Mouse (Mus musculus) gastrocnemius, postnatal 36 days (tissue): ENCODE data around the gene Rmnd5b. TPM values are rescaled to one million over a fixed set of nuclear protein-coding genes. Genes with fewer than 3 reads are reported as not detected.
A peak's percentile ranks its signal among the peaks of the same experiment; 100 is the strongest.
"Not testable (repeated sequence)": the region's sequence is repeated elsewhere in the genome, so short reads cannot be mapped to it uniquely, and the experiment has no call there.

ENCODE experiments used
- DNase-seq, 2 experiments: peaks; one replicate each; pipeline ENCODE4 v3.0.0; 2022
- intact Hi-C: fragments of 180-260 bp; cut with DNase I; formaldehyde crosslinking; loops from one replicate; pipeline ENCODE4 v1.15.1; 2025
- total RNA-seq, 2 experiments: library from RNA; stranded (reverse); gene quantifications; 2 replicates each; pipeline ENCODE4 v1.2.3; 2021

Gene Rmnd5b
- total RNA-seq, 2 experiments from 2014 or later = 8.5 to 12.1 TPM

DNA sequence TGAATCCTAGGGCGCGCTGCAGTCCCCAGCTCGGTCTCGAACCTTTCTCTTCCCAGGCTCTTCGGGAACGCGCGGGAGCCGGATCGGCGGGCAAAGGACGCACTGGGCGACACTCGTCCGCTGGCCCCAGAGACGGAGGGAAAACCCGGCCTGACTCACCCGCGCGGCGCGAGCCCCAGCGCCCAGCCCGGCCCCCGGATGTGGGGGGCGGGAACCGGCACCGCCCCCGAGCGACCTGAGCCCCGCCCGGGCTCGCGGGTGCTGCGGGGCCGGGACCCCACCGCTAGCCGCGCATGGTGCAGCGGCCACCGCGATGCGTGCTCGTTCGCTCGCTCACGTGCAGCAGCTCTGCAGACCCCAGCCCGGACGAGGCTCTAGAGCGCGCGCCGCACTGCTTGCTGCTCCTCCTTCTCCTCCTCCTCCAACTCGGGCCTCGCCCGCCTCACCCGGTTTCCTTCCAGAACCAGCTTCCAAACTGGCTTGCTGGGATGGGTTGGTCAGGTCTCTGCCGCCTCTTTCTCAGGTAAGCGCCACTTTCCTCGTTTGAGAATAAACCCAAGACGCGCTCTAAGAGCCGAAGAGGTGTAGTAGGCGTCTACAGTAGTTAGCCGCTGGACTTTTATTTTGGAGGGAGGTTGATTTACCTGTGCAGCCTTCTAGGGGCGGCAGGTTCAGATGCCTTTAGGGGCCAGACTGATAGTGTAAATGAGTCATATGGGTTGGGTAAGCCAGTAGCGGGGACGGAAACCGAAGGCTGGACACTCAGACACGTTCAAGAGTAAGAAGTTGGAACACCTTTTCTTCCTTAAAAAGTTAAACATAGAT is 15.2 kb upstream of the Rmnd5b start, which contains the start of the genes N4bp3 and D930048N14Rik:
Gene N4bp3 (minus strand): TSS at position 152 of the 825 bp plus-strand sequence.
Gene D930048N14Rik (plus strand): TSS at position 264 of the 825 bp plus-strand sequence.
- peak; percentile 50 to 67 for DNase-seq

DNA sequence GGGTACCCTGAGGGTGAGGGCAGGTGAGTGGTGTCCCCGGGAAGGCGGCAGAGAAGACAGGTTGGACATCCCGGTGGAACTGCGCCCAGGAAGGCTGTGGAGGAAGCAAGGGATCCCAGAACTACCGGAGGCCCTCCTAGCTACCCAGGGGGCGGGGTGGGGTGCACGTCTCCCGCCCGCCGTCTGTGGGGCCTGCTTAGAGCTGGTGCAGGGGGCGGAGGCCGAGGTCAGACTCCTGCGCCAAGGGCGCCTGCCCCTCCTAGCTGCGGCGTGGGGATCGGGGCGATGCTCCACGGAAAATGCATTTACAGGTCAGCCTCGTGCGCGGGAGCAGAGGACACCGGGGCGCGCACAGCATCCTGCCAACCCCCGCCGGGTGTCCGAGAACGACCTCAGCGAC is 14.6 kb upstream of the Rmnd5b start:
- intact Hi-C loops = no loop called here
- no peak for DNase-seq

More for the DNA sequence above, 15.2 kb upstream of the Rmnd5b start, which contains the start of the genes N4bp3 and D930048N14Rik:
- intact Hi-C loops = no loop called here

DNA sequence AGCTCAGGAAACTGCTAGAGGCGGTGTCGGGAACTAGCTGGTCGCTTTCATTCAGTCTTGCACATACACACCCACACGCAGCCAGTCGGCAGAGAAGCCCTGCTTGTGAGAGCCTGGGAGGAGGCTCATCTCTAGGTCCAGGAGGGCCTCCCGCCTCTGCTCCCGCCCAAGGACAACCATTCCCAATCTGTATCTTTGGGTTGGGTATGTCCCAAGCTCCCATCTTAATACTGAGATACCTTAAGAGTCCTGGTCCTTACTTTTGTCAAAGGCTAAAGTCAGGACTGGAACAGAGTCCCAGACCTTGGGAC is 14.1 kb upstream of the Rmnd5b start:
- no peak for DNase-seq
- intact Hi-C loops = no loop called here

DNA sequence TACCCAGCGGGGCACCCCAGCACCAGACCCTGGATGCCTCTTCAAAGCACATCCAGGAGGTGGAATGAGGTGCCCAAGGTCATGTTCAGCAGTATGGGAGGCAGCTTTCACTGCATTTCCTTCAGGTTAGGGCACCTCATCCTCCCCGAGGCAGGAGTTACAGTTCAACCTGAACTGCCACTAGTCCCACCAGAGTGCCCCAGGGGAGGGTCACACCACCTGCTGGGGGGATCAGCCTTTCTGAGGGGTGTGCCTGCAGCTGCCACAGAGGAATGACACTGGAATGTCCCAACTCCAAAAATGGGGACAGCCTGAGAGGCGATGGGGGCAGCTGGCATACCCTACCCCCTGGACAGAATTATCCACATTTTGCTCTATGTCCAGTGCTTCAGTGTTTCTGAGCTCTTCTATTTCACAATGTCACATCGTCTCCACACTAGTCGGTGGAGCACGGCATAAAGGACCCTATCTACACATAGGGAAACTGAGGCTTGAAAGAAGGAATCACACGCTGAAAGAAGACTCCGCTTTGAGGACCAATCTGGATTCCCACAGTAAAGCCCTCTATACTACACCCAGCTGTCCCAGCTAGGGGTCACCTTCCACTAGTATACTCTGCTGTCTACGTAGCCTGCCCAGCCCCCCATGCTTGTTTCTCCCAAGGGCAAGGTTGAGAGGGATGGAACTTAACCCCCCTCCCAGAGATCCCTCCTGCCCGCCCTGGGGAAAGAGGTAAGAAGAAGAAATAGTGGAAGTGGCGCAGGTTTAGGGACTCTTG is 13.6 kb upstream of the Rmnd5b start:
- intact Hi-C loops = no loop called here
- no peak for DNase-seq

DNA sequence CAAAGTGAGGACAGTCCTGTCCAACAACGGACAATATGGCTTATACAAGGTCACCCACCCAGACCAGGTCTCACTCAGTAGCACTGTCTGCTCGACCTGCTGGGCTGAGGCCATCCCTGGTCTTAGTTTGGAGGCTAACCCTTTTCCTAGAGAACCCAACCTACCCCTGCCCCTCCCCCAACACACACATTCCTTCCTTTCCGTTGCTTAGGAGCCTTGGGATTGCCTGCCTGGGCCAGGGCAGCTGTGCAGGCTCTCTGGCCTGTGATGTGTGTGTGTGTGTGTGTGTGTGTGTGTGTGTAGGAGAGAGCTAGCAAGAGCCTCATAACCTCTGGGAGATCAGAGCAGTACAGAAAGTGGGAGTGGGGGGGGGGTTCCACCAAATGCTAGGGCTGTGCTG is 12.9 kb upstream of the Rmnd5b start:
- intact Hi-C loops = no loop called here
- DNase-seq = no peak

DNA sequence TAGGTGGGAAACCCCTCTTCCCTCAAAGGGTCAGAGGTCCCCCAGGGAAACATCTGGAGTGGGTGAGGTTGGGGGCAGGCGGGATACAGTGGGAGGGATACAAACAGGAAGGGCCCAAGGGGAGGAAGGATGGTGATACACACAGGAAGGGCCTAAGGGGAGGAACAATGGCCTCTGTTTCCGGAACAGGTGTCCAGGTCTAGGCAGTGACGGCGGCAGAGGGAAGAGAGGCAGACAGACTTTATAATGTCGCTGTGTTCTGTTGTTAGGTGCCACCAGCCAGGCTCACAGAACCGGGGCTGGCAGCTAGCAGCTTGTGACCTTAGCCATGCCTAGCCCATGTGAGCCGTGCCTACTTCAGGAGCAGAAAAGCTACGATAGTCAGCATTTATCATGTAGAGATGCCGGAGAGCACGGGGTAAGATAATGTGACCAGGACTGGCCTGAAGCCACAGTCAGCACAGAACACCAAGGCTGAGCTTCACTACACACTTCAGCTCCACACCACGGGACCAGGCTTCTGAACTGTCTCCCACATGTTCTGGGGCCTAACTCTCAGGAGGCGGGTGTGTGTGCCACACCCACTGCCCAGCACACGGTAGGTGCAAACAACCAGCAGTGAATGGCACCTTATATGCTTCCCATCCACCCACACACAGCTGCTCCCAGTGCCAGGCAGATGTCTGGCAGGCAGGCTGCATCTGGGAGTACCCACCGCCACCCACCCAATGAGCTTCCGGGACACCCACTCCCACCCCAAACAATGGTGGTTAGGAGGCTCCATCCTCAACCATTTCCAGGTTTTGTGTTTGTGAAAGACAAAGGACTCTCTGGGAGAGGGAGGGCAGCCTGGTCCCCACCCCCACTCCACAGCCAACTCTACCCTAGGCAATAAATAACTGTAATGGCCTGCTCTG is 11.3 kb upstream of the Rmnd5b start:
- intact Hi-C loops = no loop called here
- DNase-seq = no peak

DNA sequence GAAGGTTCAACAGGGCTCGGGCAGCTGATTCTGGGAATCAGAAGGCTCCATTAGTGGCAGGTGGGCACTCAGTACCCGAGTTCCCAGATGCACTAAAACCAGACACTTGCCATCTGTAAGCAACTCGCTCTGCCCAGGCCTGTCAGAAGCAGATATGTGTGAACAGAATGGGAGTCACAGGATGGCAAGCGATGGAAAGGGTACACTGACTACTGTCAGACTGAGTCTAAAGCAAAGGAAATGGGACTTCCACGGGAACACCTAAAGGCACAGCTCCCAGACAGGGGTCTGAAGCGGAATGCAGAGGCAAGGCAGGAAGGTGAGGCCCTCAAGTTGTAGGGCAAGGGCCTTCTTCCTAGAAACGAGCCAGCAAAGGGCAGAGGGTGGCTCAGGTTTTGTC is 10.5 kb upstream of the Rmnd5b start:
- DNase-seq = no peak
- intact Hi-C loops = no loop called here

DNA sequence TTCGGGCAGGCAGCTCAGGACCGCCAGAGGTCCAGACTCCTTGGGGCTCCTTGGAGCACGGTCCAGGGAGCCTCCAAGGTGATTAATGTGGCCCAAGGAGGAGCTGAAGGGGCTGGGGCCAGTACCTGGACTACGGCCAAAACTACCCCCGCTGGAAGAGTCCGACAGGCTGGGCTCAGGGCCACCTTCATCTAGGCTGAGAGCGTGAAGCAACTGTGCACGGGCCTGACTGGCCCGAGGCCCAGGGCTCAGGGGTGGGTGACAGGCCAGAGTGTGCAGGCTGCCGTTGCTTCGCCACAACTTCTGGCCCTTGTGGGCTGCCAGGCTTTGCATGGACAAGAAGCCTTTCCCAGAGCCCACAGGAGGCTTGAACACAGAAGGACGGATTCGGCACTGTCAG is 9.6 kb upstream of the Rmnd5b start:
- intact Hi-C loops = no loop called here
- DNase-seq = no peak

DNA sequence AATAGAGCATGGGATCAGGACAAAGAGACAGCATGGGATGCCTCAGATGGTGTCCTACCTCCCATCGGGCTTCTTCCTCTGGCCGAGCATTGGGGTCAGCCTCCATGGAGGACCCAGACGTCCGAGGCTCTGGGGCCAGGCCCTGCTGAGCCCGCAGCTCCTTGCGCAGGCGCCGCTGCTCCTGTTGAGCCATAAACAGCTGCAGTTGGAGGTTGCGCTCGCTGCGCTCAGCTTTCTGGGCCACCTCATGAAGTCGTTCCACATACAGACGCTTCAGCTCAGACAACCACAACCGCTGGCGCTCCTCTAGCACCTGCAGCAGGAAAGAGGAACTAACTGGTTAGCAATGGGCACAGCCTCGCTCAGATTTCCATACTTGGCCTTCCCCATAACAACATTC is 8.5 kb upstream of the Rmnd5b start:
- no peak for DNase-seq
- intact Hi-C loops = no loop called here

DNA sequence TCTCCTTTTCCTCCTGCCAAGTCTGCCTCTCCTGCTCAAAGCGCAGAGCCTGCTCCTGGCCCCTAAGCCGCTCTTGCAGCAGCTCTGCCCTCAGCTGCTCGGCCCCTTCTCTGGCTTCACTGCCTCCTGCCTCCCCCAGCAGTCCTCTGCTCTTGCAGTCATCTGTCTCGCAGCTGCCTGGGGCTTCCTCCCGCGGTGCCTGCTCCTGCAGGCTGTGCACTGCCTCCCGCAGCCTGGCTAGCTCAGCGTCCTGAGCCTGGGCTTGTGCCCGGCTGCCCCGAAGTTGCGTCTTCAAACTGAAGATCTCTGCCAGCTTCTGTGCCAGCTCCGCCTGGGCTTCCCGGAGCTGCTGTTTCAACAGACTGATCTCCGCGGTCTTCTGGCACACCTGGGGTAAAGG is 8.1 kb upstream of the Rmnd5b start:
- peak in 1 of 2 experiments; percentile 30 for DNase-seq
- intact Hi-C loops = no loop called here

DNA sequence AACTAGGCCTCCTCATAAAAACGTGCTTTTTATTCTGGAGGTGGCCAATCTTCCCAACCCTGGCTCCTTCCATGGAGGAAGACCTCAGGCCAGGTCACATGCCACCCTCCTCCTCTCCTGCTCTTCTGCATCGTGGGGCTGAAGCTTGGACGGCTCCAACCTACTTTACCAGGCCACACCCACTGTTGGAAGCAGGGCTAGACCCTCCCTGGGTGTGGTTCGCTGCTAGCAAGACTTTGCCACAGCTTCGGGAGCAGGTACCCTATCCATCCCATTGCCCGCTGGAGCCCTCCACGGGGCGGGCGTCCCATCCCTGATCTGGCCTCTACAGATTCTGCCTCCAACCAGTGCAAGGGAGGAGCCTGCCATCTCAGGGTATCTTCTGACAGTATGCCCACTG is 7.5 kb upstream of the Rmnd5b start:
- intact Hi-C loops = no loop called here
- no peak for DNase-seq

DNA sequence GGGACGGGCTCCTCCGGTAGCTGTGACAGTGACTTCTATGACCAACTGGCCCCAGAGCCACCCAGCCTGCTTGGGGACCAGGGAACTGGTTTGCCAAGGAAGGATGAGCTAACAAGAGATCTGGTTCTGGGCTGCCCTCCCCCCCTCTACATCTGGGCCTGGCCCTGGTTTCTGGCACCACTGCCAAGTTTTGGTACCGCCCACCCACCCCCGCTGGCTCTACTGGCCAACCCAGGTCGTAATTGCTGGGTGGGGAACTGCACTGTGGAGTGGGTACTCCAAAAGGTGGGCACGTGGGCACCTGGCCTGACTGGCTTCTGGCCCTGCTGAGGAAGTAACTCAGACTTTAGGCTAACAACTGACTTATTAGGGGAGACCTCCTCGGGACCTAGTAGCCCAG is 5.1 kb upstream of the Rmnd5b start:
- intact Hi-C loops = no loop called here
- DNase-seq = no peak

DNA sequence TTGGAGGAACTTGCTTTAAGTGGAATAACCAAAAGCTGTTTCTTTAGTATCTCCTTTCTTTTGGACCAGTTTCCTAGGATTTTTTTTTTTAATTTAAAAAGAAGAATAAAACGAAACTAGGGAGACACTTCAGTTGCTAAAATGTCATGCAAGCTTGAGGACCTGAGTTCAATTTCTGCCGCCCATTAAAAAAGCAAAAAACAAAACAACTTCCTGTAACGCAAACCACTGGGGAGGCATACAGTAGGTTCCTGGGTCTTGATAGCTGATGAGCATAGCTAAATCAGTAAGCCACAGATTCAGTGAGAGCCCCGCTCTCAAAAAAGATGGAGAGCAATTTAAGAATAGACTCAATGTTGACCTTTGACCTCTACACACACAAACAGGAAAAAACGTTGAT is 2.8 kb upstream of the Rmnd5b start:
- DNase-seq = no peak
- intact Hi-C loops = no loop called here

DNA sequence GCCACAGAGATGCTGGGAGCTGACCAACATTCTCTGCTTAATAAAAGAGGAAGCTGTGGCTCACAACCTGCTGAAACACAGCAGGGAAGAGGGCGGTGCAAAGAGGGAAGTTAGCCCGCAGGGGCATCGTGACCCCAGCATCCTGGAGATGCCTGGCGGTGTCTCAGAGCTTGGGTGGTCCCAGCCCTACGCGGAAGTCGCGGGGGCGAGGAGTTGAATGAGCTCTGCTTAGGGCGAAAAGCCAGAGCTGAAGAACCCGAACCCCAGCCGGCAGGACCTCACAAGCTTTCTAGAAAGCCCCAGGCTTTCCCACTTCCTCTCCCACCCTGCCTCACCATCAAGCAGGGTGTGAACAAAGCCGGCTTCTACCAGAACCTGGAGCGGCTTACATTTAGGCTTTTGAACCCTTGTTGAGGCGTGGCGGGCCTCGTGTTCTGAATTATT is 2.3 kb upstream of the Rmnd5b start:
- intact Hi-C loops = no loop called here
- no peak for DNase-seq

DNA sequence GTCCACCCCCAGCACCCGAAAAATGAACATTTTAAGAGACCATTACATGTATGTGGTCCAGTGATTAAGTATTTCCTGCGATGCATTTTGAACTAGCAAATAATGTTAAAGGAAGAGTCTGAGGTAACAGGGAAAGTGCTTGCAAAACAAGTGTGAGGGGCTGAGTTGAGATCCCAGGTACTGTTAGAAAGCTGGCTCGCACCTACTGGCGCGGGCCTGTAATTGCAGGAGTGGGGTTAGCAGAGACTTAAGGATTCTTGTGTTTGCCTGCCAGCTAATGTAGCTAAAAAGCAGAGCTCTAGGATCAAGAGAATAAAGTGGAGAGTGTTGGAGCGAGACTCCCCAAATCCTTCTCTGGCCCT is 608 bp upstream of the Rmnd5b start:
- peak in 1 of 2 experiments; percentile 42 for DNase-seq

DNA sequence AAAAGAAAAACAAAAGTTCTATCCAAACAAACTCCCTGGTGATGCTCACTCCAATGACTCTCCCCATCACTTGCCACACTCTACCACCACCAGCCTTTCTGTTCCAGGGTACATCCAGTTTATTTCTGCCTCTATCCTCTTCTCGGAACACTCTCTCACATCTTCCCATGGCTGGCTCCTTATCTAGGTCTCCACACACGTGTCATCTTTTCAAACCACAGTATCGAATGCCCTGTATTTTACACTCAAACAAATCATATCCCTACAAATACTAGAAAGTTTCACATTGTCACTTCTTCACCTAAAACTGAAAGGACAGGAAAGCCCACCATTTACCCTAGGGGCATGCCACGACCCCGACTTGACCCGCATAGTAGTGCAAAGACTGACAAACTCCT is 570 bp downstream of the Rmnd5b start:
- DNase-seq = no peak
- intact Hi-C loops = no loop called here

More for the DNA sequence above, 608 bp upstream of the Rmnd5b start:
- intact Hi-C loops = no loop called here

DNA sequence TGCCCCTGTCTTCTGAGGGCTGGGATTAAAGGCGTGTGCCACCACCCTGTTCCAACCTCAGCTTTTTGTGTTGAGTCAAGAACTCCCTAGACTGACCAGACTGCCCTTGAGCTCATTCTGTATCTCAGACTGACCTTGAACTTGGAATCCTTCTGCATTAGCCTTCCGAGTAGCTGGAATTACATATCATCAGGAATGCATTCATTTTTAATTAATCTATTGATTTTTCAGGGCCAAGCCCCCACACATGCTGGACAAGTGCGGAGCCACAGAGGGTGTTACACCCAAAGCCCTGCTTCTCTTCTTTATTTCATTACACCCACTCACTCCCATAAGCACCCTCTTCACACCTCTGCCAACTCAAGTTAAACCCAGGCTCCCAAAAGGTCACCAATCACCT is 2.0 kb downstream of the Rmnd5b start:
- no peak for DNase-seq
- intact Hi-C loops = no loop called here

DNA sequence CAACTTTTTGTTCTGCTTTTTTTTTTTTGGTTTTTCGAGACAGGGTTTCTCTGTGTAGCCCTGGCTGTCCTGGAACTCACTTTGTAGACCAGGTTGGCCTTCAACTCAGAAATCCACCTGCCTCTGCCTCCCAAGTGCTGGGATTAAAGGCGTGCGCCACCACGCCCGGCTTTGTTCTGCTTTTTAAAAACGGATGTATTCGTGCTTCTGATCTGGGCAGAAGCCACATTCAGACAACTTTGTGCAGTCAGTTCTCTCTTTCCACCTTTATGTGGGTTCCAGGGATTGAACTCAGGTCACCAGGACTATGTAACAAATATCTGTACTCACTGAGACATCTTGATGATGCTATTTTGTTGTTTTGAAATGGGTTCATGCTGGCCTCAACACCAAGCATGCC is 2.5 kb downstream of the Rmnd5b start:
- intact Hi-C loops, DNase-seq: not testable (repeated sequence)

DNA sequence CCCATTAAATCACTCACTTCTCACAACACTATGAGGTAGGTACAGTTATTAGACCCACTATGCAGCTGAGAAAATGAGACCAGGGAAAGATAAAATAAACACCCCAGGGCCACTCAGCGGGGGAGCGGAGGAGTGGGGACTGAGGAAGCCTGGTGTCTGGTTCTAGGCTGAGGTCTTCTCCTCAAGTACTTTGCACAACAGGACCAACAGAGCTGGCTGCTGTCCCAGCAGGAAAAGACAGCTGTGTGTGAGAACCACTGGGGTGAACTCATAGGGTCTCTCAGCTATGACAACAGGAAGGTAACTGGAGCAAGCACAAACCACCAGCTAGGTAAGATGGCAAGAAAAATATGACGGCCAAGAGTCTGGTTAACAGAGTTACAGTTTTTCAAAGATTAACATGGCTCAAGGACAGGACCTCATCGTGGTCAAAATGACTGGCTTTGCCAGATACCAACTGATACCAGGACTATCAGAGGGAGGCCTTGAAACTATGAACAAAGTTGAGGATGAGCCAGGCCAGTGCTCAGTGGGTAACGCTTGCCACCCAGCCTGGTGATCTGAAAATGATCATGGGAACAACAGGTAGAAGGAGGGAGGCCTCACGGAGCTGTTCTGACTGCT is 3.5 kb downstream of the Rmnd5b start:
- no peak for DNase-seq
- intact Hi-C loops = no loop called here

DNA sequence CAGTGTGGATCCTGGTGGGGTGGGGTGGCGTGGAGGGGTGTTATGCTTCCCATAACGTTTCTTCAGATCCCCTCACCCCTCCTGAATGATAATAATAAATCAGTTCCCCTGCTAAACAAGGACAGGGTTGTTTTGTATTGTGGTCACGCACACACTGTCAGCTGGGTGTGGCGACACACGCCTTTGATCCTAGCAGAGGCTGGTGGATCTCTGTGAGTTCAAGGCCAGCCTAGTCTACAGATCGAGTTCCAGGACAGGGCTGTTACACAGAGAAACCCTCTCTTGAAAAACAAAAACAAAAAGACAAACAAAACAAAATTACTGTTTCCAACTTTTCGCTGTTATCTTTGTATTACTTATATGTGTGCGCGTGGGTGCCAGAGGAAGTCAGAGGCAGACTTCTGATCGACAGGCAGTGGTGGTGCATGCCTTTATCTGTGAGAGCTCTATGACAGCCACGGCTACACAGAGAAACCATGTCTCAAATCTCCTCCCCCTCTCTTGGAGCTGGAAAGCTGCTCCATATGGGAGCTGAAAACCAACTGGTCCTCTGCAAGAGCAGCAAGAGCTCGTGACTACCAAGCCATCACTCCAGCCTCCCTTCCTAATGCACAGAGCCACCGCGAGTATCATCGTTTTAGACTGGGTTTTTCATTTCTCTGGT is 5.9 kb downstream of the Rmnd5b start:
- intact Hi-C loops = no loop called here
- DNase-seq = no peak
